Mouse (Mus musculus): ENCODE data around the gene Gm11492.

Gene Gm11492

GRCm38 (mm10) chr11:87566501-87566900 is at the start of gene Gm11492:
Gene Gm11492 (plus strand): TSS chr11:87566653.
- no peak for DNase-seq

GRCm38 (mm10) chr11:87519260-87519659 is 47.2 kb upstream of the Gm11492 start:
- peak; percentile 66 for DNase-seq

GRCm38 (mm10) chr11:87523466-87523865 is 43.0 kb upstream of the Gm11492 start:
- no peak for DNase-seq

- no peak for DNase-seq
These were observed 42.5 kb upstream of the Gm11492 start for GRCm38 (mm10) chr11:87523967-87524366.

- peak; percentile 20 for DNase-seq
These were observed 41.7 kb upstream of the Gm11492 start for GRCm38 (mm10) chr11:87524780-87525179.

- DNase-seq = no peak
These were observed 39.1 kb upstream of the Gm11492 start for GRCm38 (mm10) chr11:87527364-87527763.

GRCm38 (mm10) chr11:87527990-87528389 is 38.5 kb upstream of the Gm11492 start:
- DNase-seq = no peak

GRCm38 (mm10) chr11:87531695-87532094 is 34.8 kb upstream of the Gm11492 start:
- DNase-seq = peak; percentile 37

GRCm38 (mm10) chr11:87542285-87542684 is 24.2 kb upstream of the Gm11492 start:
- DNase-seq = peak; percentile 41

GRCm38 (mm10) chr11:87542906-87543305 is 23.5 kb upstream of the Gm11492 start:
- no peak for DNase-seq

GRCm38 (mm10) chr11:87553342-87553741 is 13.1 kb upstream of the Gm11492 start:
- no peak for DNase-seq

GRCm38 (mm10) chr11:87554386-87554785 is 12.1 kb upstream of the Gm11492 start:
- DNase-seq = peak; percentile 19

GRCm38 (mm10) chr11:87555106-87555703 is 11.2 kb upstream of the Gm11492 start:
- peak; percentile 83 for DNase-seq

GRCm38 (mm10) chr11:87561208-87561607 is 5.2 kb upstream of the Gm11492 start:
- no peak for DNase-seq

GRCm38 (mm10) chr11:87568255-87568953 is 2.0 kb downstream of the Gm11492 start, which contains the start of gene Sept4:
Gene Sept4 (plus strand): TSS chr11:87568903.
- no peak for DNase-seq

GRCm38 (mm10) chr11:87570743-87571142 is 4.3 kb downstream of the Gm11492 start:
- peak; percentile 25 for DNase-seq

GRCm38 (mm10) chr11:87571361-87571950 is 5.0 kb downstream of the Gm11492 start:
- DNase-seq = no peak

GRCm38 (mm10) chr11:87573751-87574150 is 7.3 kb downstream of the Gm11492 start:
- DNase-seq = peak; percentile 41

- DNase-seq = peak; percentile 17
These were observed 8.2 kb downstream of the Gm11492 start for GRCm38 (mm10) chr11:87574520-87575180.

- DNase-seq = peak; percentile 69
These were observed 11.3 kb downstream of the Gm11492 start for GRCm38 (mm10) chr11:87577601-87578248.

GRCm38 (mm10) chr11:87578249-87578962 is 12.0 kb downstream of the Gm11492 start:
- peak; percentile 81 for DNase-seq

GRCm38 (mm10) chr11:87578963-87579601 is 12.6 kb downstream of the Gm11492 start:
- DNase-seq = peak; percentile 60
